Mouse (Mus musculus) heart, postnatal 0 days (tissue): ENCODE results near the gene Tbata.

Experiments used
- CTCF ChIP-seq: IDR thresholded peaks from 2 replicates; pipeline ENCODE4 v1.5.1; 2016; ENCODE audit warnings: antibody characterized with exemption, control low read depth, low read depth
- EP300 ChIP-seq: IDR thresholded peaks from 2 replicates; pipeline ENCODE4 v1.6.1; 2016; ENCODE audit warnings: antibody characterized with exemption, low read depth

DNA sequence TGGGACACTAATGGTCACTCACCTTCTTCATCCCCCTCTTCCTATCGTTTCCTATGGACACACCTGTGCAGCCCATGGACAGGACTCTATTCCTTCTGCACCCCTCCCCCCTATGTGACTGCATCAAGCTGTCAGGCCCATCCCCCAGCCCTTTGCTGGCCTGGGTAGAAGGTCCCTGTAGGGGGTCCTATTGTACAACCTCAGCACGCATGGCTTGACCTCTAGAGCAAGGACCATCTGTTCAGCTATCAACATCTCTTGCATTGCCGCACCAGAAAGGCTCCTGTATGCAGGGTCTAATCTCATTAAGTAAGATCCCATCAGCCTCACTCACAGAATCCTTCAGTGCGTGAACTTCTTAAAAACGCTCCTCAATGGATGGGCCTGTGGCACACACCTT is 53.9 kb downstream of the Tbata start:
- TF ChIP-seq CTCF (no peak), EP300 (no peak)
